Mouse (Mus musculus): ENCODE measurements around the gene Ogg1. TPM values are rescaled to one million over a fixed set of nuclear protein-coding genes. Genes with fewer than 3 reads are reported as not detected.

The Ogg1 gene
- polyA plus RNA-seq, 1 experiment from 2014 or later: 13.8 TPM

DNA sequence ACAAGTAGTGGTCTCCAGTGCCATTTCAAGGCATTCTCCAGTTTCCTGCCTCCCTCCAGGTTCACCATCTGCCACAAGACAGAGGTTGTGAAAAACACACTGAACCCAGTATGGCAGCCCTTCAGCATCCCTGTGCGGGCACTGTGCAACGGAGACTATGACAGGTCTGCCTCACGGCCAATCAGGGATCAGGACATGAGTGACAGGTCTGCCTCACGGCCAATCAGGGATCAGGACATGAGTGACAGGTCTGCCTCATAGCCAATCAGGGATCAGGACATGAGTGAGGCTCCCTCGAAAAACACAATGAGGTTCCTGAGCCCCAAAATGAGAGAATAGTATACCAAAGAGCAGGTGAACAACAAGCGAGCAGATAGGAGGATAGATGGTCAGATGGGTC lies 36.4 kb upstream of the Ogg1 start:
- 0 out of 2 replicates have a peak, but pooled peaks cover 2% of the 10 kb centered on the region for H3K27me3 ChIP-seq (ENCODE audit: control insufficient read depth, insufficient read depth, low read length)
- no peak overlapping the region for H3K27ac ChIP-seq (ENCODE audit: low read depth, low read length)
- H3K4me3 ChIP-seq (ENCODE audit: low read depth, low read length): no peak overlapping the region
- H3K9ac ChIP-seq (ENCODE audit: low read length): no peak overlapping the region
- 69% methylated on average over 6 of the region's 6 CpGs for WGBS
- no peaks in the 10 kb centered on the region for H3K9me3 ChIP-seq (ENCODE audit: control insufficient read depth, low read length)
- ATAC-seq (ENCODE audit: low FRiP score) (no peak), DNase-seq (ENCODE audit: low spot score, missing footprints) (no peak)
- no peaks in the 10 kb centered on the region for H3K36me3 ChIP-seq (ENCODE audit: control insufficient read depth, insufficient read depth, low read length)
- no peaks in the 10 kb centered on the region for H3K4me1 ChIP-seq (ENCODE audit: control insufficient read depth, insufficient read depth, low read length)
- no peak overlapping the region for H3K4me2 ChIP-seq

DNA sequence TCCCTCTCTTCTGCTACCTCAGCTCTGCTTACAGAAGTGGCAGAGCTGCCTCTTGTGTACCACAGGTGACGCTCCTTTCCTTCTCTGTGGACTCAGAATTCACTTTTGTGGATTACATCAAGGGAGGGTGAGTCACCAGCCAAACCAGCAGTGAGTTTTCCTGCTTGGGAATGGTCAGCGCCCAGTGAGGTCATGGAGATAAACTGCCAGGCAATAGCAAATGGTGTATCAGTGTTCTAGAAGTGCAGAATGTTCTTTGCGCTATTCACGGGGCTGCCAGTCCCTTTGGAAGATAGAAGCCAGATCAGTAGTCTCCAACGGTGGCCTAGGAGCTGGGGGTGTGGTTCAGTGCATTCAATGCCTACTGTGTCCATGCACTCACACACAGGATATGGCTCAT lies 33.8 kb upstream of the Ogg1 start:
- ATAC-seq (ENCODE audit: low FRiP score): no peak
- no peaks in the 10 kb centered on the region for H3K27me3 ChIP-seq (ENCODE audit: control insufficient read depth, insufficient read depth, low read length)
- WGBS: 78% methylated on average over 5 of the region's 5 CpGs

DNA sequence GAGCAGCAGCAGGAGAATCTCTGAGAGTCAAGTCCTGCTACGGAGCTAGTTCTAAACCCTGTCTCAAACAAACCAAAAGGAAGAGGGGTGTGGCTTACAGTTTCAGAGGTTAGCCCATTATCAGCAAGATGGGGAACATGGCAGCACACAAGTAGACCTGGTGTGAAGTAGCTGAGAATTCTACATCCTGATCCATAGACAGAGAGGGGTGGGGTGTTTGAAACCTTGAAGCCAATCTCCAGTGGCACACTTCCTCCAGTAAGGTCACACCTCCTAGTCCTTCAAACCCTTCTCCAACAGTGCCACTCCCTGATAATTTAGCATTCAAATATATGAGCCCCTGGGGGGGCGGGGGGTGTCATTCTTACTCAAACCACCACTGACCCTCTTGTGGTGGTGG lies 30.7 kb upstream of the Ogg1 start:
- no peaks in the 10 kb centered on the region for H3K9me3 ChIP-seq (ENCODE audit: control insufficient read depth, low read length)

More for the DNA sequence above, 33.8 kb upstream of the Ogg1 start:
- Histone ChIP-seq H3K27ac (ENCODE audit: low read depth, low read length) (no peak overlapping the region), H3K9me3 (ENCODE audit: control insufficient read depth, low read length) (no peaks in the 10 kb centered on the region), H3K4me2 (no peak overlapping the region), H3K36me3 (ENCODE audit: control insufficient read depth, insufficient read depth, low read length) (no peaks in the 10 kb centered on the region), H3K9ac (ENCODE audit: low read length) (no peak overlapping the region), H3K4me1 (ENCODE audit: control insufficient read depth, insufficient read depth, low read length) (no peaks in the 10 kb centered on the region), H3K4me3 (ENCODE audit: low read depth, low read length) (no peak overlapping the region)
- no peak for DNase-seq (ENCODE audit: low spot score, missing footprints)

DNA sequence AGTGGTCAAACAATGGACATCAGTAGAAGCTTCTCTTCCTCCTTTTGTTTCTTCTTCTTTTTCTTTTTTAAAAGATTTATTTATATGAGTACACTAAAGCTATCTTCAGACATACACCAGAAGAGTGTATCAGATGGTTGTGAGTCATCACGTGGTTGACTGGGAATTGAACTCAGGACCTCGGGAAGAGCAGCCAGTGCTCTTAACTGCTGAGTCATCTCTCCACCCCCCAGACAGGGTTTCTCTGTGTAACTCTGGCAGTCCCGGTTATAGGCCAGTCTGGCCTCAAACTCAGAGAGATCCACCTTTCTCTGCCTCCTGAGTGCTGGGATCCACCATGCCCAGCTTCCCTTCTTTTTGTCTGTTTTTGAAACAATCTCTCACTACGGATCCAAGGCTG lies 30.1 kb upstream of the Ogg1 start:
- no peaks in the 10 kb centered on the region for H3K27me3 ChIP-seq (ENCODE audit: control insufficient read depth, insufficient read depth, low read length)
- no peak for DNase-seq (ENCODE audit: low spot score, missing footprints)
- H3K4me2 ChIP-seq: no peak overlapping the region
- no peak overlapping the region for H3K9ac ChIP-seq (ENCODE audit: low read length)
- H3K27ac ChIP-seq (ENCODE audit: low read depth, low read length): no peak overlapping the region
- 78% methylated on average over 4 of the region's 4 CpGs for WGBS
- H3K9me3 ChIP-seq (ENCODE audit: control insufficient read depth, low read length): no peaks in the 10 kb centered on the region
- no peaks in the 10 kb centered on the region for H3K36me3 ChIP-seq (ENCODE audit: control insufficient read depth, insufficient read depth, low read length)
- no peaks in the 10 kb centered on the region for H3K4me1 ChIP-seq (ENCODE audit: control insufficient read depth, insufficient read depth, low read length)
- H3K4me3 ChIP-seq (ENCODE audit: low read depth, low read length): no peak overlapping the region
- ATAC-seq (ENCODE audit: low FRiP score): no peak

More for the DNA sequence above, 30.7 kb upstream of the Ogg1 start:
- Histone ChIP-seq H3K36me3 (ENCODE audit: control insufficient read depth, insufficient read depth, low read length) (no peaks in the 10 kb centered on the region), H3K4me1 (ENCODE audit: control insufficient read depth, insufficient read depth, low read length) (no peaks in the 10 kb centered on the region), H3K27ac (ENCODE audit: low read depth, low read length) (no peak overlapping the region), H3K9ac (ENCODE audit: low read length) (no peak overlapping the region), H3K4me2 (no peak overlapping the region), H3K4me3 (ENCODE audit: low read depth, low read length) (no peak overlapping the region), H3K27me3 (ENCODE audit: control insufficient read depth, insufficient read depth, low read length) (no peaks in the 10 kb centered on the region)
- no peak for ATAC-seq (ENCODE audit: low FRiP score)
- DNase-seq (ENCODE audit: low spot score, missing footprints): no peak
- 87% methylated on average over 2 of the region's 2 CpGs for WGBS

DNA sequence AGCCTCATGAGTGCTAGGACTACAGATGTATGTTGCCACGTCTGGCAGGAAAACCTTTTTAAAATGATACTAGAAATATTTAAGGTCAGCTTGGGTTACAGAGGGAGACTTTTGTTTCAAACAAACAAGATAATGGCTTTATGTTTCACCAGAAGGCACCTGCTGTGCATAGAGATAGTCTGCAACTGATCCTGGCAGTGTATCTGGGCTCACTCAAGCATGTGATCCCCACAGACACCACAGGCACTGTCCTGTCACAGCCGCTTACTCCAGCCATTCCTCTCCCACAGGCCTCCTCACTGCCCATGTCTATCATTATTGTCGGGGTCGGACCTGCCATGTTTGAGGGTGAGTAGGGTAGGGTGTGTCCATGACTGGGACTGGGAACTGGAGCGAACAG lies 25.4 kb upstream of the Ogg1 start:
- Histone ChIP-seq H3K4me2 (no peak overlapping the region), H3K27me3 (ENCODE audit: control insufficient read depth, insufficient read depth, low read length) (no peaks in the 10 kb centered on the region), H3K9me3 (ENCODE audit: control insufficient read depth, low read length) (no peaks in the 10 kb centered on the region), H3K4me3 (ENCODE audit: low read depth, low read length) (no peak overlapping the region), H3K9ac (ENCODE audit: low read length) (no peak overlapping the region), H3K36me3 (ENCODE audit: control insufficient read depth, insufficient read depth, low read length) (no peaks in the 10 kb centered on the region), H3K27ac (ENCODE audit: low read depth, low read length) (no peak overlapping the region), H3K4me1 (ENCODE audit: control insufficient read depth, insufficient read depth, low read length) (peaks cover 4% of the 10 kb centered on the region)
- 80% methylated on average over 5 of the region's 5 CpGs for WGBS
- DNase-seq (ENCODE audit: low spot score, missing footprints): no peak
- no peak for ATAC-seq (ENCODE audit: low FRiP score)

DNA sequence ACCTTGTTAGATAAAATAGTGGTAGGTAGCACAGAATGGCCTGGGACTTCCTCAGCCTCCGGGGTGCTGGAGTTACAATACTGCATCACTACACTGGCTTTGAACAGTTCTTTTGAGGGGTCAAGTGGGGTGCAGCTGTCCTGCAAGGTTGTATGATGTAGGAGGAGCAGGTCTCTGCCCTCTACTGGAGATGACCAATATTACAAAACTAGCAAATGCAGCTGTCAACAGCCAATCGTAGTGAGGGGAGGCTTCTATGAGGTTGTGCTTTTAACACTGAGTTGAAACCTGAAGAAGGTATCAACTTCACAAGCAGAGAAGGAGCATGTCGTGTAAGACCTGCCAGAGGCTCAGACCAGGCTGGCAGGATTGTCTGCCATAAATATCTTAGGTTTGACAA lies 24.5 kb upstream of the Ogg1 start:
- WGBS: 31% methylated on average over 3 of the region's 3 CpGs
- DNase-seq (ENCODE audit: low spot score, missing footprints) (no peak), ATAC-seq (ENCODE audit: low FRiP score) (no peak)
- H3K36me3 ChIP-seq (ENCODE audit: control insufficient read depth, insufficient read depth, low read length): no peaks in the 10 kb centered on the region
- H3K4me3 ChIP-seq (ENCODE audit: low read depth, low read length): no peak overlapping the region
- no peaks in the 10 kb centered on the region for H3K27me3 ChIP-seq (ENCODE audit: control insufficient read depth, insufficient read depth, low read length)
- no peak overlapping the region for H3K4me2 ChIP-seq
- H3K4me1 ChIP-seq (ENCODE audit: control insufficient read depth, insufficient read depth, low read length): peaks cover 4% of the 10 kb centered on the region
- no peaks in the 10 kb centered on the region for H3K9me3 ChIP-seq (ENCODE audit: control insufficient read depth, low read length)
- H3K27ac ChIP-seq (ENCODE audit: low read depth, low read length): no peak overlapping the region
- H3K9ac ChIP-seq (ENCODE audit: low read length): no peak overlapping the region

DNA sequence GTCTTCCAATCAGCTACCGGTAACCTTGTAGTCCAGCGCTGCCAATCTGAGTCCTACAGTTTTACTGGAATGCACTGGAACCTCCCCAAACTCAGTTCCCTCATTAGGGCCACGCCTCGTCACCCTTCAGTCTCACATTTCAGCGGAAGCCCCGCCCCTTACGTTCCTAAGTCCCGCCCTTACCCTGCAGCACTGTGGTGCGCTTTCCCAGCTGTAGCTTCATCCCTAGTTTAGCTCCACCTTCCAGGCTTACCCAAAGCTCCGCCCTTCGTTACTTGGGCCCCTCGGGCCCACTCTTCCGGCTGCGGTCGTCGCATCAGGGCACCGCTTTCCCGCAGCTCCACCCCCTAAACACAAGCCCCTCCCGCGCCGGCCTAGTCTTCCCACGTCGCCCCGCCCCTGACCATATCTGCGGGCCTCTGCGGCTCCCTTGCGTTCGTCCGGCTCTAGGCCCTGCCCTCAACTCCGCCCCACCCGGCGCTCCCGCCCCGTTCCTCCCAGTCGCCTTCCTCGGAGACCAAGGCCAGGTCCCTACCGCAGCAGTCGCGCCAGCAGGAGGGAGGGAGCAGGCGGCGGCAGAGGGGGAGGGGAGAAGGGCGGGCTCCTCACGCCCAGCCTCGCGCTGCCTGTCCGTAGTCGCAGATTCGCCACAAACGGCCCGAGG lies 20.3 kb upstream of the Ogg1 start:
- Histone ChIP-seq H3K9me3 (ENCODE audit: control insufficient read depth, low read length) (no peaks in the 10 kb centered on the region), H3K9ac (ENCODE audit: low read length) (peak overlapping the region; percentile 93), H3K4me2 (peak overlapping the region; percentile 98), H3K27ac (ENCODE audit: low read depth, low read length) (peak overlapping the region; percentile 96), H3K4me1 (ENCODE audit: control insufficient read depth, insufficient read depth, low read length) (peaks cover 15% of the 10 kb centered on the region), H3K27me3 (ENCODE audit: control insufficient read depth, insufficient read depth, low read length) (no peaks in the 10 kb centered on the region), H3K4me3 (ENCODE audit: low read depth, low read length) (peak overlapping the region; percentile 97), H3K36me3 (ENCODE audit: control insufficient read depth, insufficient read depth, low read length) (peaks cover 3% of the 10 kb centered on the region; the same call in 1 of the 2 replicates)
- WGBS: 1% methylated on average over 48 of the region's 50 CpGs
- ATAC-seq (ENCODE audit: low FRiP score): peak; percentile 98
- DNase-seq (ENCODE audit: low spot score, missing footprints): peak; percentile 99

DNA sequence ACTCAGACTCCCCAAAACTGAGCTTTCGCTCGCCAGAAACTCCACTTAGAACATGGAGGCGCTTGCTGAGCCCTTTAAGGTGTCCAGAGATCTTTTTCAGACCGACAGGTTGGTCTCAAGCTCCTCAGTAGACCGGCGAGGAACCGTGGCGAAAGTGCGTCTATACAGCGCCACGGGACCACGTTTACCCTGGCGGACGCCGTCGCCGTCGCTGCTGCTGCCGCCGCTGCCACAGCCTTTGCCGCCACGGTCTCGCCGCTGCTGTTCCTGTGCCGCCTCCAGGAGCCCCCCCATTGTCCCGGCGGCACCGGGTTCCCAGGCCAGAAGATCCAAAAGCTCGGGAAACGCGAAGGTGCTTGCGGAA lies 19.8 kb upstream of the Ogg1 start, which contains the start of gene Brpf1:
Gene Brpf1 (plus strand): TSS at position 152 of the 364 bp plus-strand sequence.
- Histone ChIP-seq H3K9me3 (ENCODE audit: control insufficient read depth, low read length) (no peaks in the 10 kb centered on the region), H3K27me3 (ENCODE audit: control insufficient read depth, insufficient read depth, low read length) (no peaks in the 10 kb centered on the region), H3K4me2 (peak within 1 kb of the TSS; percentile 98), H3K9ac (ENCODE audit: low read length) (peak within 1 kb of the TSS; percentile 93), H3K4me1 (ENCODE audit: control insufficient read depth, insufficient read depth, low read length) (peaks cover 15% of the 10 kb centered on the region), H3K36me3 (ENCODE audit: control insufficient read depth, insufficient read depth, low read length) (peaks cover 3% of the 10 kb centered on the region; the same call in 1 of the 2 replicates), H3K27ac (ENCODE audit: low read depth, low read length) (peak within 1 kb of the TSS; percentile 96), H3K4me3 (ENCODE audit: low read depth, low read length) (peak within 1 kb of the TSS; percentile 97)
- ATAC-seq (ENCODE audit: low FRiP score) (peak; percentile 61), DNase-seq (ENCODE audit: low spot score, missing footprints) (no peak)
- under 1% methylated on average over 32 of the region's 32 CpGs for WGBS

DNA sequence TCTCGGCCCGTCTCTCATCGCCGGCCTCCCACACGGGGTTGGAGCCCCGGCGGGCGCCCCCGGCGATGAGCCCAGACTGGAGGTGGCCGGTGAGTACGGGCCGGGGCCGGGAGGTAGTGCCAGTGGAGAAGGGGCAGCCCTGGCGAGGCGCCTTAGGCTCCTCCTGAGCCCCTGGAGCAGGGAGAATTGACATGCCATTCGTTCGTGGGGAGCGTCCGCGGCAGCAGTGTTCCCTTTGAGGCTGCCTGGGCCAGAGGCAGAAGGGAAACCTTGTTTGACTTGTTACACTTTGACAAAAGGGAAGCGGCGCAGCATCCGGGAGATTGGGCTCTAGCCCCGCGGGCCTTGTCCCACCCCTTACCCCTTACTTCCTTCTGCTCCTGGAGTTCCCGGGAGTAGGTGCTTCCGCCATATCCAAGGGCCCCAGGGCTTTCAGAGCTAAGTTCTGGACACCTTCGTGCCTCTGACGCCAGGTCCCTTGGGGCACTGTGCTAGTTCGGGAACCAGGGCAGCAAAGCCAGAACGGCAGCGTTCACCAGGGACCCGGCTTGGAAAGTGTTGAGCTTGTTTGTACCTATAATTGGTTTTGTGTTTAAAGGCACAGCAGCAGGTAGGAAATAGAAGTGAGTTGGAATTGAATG lies 19.2 kb upstream of the Ogg1 start:
- Histone ChIP-seq H3K4me2 (peak overlapping the region; percentile 98), H3K27me3 (ENCODE audit: control insufficient read depth, insufficient read depth, low read length) (no peaks in the 10 kb centered on the region), H3K4me3 (ENCODE audit: low read depth, low read length) (peak overlapping the region; percentile 97), H3K4me1 (ENCODE audit: control insufficient read depth, insufficient read depth, low read length) (peaks cover 15% of the 10 kb centered on the region), H3K36me3 (ENCODE audit: control insufficient read depth, insufficient read depth, low read length) (peaks cover 3% of the 10 kb centered on the region; the same call in 1 of the 2 replicates), H3K27ac (ENCODE audit: low read depth, low read length) (peak overlapping the region; percentile 96), H3K9ac (ENCODE audit: low read length) (peak overlapping the region; percentile 93), H3K9me3 (ENCODE audit: control insufficient read depth, low read length) (no peaks in the 10 kb centered on the region)
- ATAC-seq (ENCODE audit: low FRiP score) (peak; percentile 0; the same call in 1 of the 2 replicates), DNase-seq (ENCODE audit: low spot score, missing footprints) (peak; percentile 94)
- WGBS: under 1% methylated on average over 34 of the region's 34 CpGs

All from midbrain, embryonic 11.5 days (tissue).